Mouse (Mus musculus) gonadal fat pad, adult 2 months (tissue): Measurements from ENCODE around the gene 9130409I23Rik. TPM values are rescaled to one million over a fixed set of nuclear protein-coding genes. Genes with fewer than 3 reads are reported as not detected.
"Not testable (repeated sequence)": the region's sequence is repeated elsewhere in the genome, so short reads cannot be mapped to it uniquely, and the experiment has no call there.

Source experiments
- DNase-seq: peaks from one replicate; pipeline ENCODE4 v3.0.0-alpha.2; 2012; ENCODE audit warnings: low read depth
- polyA plus RNA-seq: library from polyadenylated mRNA; depleted of rRNA; stranded (reverse); fragments of >200 nt; gene quantifications from 2 replicates; pipeline ENCODE4 v1.2.3, GENCODE M21; 2012; rRNA removed

The 9130409I23Rik gene
- polyA plus RNA-seq, 1 experiment, result not detected

DNA sequence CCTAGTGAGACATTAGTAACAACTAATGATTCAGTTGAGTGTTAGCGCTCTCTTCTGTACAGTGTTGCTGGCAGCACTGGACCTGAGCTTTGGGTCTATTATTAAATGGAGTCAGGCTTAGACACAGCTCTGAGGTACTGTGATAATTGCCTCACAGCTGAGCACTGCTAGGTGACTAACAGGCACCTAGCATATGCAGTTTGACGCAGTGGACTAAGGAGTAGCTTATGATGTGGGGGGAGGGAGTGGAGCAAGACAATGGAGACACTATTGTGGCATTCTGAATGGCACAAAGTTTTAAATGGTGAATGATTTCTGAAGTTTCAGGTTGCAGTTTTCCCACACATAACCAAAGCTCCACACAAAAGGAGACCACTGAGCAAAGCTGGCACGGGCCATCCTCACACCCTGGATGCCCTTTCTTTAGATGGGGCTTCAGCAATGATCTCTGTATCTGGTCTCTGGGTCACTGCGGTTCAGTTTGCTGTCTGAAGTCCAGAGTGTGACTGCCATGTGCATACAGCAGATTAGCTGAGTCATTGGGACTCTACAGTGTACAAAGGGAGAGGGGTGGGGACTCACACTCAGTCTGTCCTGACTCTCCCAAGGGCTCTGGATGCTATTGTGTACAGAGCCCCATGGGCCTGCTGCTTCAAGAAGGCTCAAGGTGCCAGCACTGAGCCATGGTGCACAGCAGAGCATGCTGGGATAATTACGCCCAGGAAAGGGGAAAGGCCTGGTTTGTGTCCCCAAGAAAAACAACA is 15.8 kb upstream of the 9130409I23Rik start:
- not testable (repeated sequence) for DNase-seq

DNA sequence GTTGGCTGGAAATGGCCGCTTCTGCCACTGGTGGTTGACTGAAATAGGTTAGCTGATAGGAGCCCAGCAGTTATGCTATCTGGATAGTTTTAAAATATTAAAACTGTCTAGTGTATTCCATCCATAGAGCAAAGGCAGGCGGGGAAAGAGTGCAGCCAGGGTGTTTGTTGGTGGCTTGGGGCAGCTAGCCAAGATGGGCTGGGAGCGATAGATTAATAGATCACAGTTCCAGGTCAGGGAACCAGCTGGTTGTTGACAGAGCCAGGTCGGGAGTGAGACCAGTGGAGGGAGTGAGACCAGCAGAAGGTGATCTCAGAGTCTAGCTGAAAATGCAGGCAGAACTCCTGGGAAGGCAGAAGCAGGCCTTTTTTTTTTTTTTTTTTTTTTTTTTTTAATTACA is 13.4 kb upstream of the 9130409I23Rik start:
- DNase-seq, result no peak

DNA sequence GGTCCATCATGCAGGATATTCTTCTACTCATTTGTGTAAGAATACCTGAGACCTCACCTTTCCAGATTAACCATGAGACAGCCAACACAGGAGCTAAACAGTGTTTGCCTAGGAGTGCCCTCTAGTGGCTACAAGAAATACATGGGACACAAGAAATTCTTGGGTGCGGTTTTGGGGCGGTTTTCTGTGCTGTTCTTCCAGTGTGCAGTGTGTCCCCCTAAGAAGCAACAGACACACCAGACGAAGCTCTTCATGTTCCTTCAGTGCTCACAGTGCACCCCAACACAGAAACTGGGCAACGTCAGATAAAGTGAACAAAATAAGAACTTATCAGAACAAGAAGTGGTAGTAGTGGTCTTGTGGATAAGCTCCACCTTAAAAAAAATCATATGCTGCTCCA is 11.4 kb upstream of the 9130409I23Rik start:
- DNase-seq, result no peak

DNA sequence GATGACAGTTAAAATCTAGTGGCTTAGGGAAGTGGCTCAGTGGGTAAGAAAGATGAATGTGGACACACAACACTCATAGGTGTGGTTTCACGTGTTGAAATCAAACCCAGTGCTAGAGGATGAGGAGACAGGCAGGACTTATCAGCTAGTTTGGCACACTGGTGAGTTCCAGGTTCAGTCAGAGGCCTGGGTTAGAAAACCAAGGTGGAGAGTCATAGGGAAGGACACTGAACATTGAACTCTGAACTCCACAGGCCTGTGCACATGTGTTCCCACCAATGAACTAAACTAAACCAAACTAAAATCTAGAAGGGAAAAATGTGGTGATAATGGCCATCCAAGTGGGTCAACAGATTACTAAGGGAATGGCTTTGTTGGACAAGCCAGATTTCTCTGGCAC is 3.5 kb upstream of the 9130409I23Rik start:
- no peak for DNase-seq

DNA sequence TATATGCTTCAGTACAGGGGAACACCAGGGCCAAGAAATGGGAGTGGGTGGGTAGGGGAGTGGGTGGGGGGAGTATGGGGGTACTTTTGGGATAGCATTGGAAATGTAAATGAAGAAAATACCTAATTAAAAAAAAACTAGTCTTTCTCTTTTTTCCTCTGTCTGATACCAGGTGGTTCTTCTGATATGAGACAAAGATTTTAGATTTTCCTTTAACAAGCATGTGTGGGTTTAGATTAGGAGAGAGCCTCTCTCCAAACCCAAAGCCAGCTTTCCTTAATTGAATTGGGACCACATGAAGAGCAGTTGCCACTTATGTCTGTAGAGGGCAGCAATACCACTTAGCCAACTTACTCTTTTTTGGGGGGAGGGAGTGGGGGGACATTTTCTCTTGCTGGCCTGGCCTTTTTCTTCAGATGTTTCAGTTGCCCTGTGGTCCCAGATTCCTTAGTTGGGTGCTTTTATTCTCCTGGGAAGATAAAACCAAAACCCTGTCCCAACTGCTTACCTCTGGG is 1.7 kb upstream of the 9130409I23Rik start:
- no peak for DNase-seq

DNA sequence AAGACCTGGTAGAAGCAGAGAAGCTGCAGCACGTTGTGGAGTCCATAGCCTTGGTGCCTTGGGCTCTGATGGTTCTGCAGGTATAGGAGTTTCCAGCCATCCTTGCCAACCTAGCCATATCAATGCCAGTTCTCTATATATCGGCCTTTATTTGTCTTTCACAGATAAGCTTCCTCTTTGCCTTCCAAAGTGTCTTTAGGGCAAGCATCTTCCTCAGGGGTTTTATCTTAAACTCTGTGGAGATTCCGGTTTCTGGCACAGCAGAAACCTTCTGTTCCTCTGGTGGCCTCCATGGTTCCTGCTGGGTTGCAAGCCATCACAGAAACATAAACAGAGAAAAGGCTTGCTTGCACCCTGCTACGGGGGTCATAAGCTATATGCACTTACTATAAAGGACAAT is 1.9 kb downstream of the 9130409I23Rik start:
- no peak for DNase-seq

DNA sequence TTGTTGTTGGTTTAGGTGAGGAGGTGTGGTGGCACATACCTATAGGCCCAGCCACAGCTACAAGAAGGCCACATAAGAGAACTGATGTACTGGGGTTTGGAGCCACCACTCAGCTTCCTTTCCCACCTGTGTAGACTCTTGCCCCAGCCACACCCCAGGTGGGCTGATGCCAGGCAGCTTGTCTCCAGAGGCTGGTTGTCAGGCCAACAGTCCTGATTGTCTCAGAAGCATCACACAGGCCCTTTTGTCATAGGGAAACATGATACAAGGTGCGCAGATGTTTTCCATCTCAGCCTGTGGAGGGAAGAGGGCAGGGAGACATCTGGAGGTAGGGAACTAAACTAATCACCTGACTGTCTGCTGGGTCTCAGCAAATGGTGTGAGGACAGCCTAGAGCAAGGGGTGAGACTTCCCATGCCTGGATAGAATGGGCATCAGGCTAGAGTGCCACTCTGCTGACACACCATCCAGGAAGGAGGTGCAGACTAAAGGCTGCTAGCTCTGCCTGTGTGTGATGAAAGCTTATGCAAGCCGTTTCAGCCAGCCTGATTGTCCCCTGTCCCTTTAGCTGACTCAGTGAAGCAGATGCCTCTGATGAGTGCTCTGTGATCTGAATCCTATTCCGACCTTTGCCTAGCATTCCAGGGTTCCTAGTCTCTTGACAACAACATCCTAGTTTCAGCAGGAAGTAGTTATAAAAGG is 10.9 kb downstream of the 9130409I23Rik start:
- no peak for DNase-seq

DNA sequence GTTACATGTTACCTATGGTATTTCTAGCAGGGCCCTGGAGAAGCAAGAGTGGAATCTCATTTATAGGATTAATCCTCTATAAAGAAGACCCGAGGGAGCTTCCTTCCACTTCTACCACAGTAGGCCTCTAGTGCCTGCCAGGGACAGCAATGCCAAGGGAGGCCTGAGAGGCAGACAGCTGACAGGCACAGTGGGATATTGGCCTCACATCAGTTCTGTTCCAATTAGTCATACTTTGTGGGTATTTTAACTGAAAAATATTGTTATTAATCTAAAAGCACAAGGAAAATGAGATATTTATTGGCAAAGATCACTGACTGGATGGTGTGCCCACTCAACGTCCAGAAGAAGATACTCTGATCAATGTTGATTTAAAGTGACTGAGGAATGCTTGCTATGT is 13.0 kb downstream of the 9130409I23Rik start:
- no peak for DNase-seq

DNA sequence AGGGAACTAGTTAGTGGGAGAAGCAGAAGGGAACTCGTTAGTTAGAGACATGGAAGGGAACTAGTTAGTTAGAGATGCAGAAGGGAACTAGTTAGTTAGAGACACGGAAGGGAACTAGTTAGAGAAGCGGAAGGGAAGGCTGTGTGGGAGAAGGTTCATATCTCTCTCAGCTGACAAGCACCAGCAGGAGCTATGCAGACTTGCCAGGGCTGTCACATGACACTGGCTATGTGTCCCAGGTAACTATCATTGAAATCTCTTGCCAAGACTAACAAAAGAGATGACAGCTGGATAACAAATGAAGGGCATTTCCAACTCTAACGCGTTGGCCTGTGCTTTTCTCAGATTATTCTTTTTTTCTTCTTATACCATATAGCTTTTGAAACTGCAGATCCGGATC is 13.6 kb downstream of the 9130409I23Rik start:
- DNase-seq, result peak; percentile 64

DNA sequence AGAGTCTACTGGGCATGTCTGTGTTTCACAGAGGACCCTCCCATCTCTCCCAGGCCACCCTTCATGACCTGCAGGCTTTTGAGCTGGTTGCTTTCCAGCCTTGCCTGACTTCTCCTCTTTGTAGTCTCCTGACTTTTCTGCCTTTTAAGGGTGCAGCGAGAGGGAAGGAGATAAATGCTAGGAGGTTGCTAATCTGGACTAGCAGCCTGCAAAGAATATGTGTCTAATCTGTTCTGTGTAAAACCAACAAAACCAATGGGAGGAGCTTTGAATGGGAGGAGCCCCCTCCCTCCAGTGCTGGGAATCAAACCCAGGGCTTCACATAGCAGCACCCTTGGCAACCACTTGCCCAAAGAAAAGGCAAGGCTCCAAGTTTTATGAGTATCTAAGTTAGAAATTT is 17.3 kb downstream of the 9130409I23Rik start:
- DNase-seq, result no peak

DNA sequence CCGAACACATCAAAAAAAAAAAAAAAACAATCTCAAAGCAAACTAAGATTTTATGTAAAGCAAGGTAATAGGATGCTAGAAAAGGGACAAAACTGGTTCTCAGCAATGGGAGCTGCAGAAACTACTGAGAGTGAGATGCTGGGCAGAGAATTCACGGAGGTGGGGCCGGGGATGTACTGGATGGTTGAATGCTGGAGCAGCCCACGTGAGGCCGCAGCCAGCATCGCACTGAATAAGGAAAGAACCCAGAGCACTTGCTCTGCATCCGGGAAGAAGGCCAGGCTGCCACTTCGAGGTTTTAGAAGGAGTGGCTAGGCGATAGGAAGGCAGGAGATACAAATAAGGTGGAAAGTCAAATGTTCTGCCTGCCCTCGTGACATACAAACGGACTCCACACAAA is 18.6 kb downstream of the 9130409I23Rik start:
- DNase-seq, result no peak

DNA sequence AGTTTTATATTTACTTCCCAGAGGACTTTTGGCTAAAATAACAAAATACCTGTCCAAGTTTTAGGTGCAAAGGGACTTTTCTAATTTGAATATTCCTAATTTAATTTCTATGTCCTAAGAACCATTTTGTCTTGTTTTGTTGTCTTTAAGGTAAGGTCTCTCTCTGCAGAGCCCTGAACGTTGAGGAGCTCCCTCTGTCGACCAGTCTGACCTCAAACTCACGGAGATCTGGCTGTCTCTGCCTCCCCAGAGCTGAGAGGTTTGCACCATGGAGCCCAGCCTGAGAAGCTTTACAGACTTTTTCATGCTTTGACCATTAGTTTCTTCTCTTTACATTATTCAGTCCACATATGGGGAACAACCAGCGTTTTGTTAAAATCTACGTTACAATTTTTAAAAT is 22.0 kb downstream of the 9130409I23Rik start:
- no peak for DNase-seq

DNA sequence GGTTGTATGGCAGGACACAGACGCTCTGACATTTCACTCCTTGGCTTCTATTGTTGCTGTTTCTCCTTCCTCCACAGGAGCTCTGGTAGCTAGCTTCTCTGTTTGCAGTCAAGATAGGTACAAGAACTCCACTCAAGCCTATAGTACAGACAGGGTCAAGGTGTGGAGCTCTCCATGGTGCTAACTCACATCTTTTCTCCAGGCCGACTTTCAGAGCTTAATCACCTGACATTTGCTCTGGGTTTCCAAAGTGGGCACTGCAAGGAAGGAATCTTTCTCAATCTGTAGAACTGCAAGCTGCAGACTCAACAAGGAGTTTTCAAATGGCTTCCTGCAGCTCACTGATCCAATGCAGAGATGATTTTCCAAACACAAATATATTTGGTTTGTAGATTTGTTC is 33.0 kb downstream of the 9130409I23Rik start:
- no peak for DNase-seq

DNA sequence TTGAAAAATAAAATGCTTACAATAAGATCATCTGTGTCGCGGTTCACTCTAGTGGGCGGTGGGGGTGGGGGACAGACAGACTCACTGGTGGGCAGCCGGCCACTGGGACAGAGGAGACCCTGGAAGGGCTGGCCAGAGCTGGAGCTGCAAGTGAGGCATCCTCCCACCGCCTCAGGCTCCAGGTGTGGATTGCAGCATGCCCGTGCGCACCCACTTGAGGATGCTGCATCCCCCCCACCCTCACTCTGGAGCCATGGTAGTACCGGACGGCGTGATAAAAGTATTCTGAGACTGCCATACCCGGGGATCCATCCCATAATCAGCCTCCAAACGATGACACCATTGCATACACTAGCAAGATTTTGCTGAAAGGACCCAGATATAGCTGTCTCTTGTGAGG is 39.0 kb downstream of the 9130409I23Rik start:
- no peak for DNase-seq

Other genes starting within 250 kb of the 9130409I23Rik start
- gene H3f3a, start 237.3 kb upstream of the 9130409I23Rik start, polyA plus RNA-seq, result 399 and 407 TPM in 2 replicates
- gene Sde2, start 200.1 kb upstream of the 9130409I23Rik start, polyA plus RNA-seq, result 11.2 and 12.7 TPM in 2 replicates
- 0.19 and 0.41 TPM in 2 replicates for gene Lefty2, start 158.1 kb upstream of the 9130409I23Rik start, polyA plus RNA-seq
- 54.8 and 58.5 TPM in 2 replicates for gene Pycr2, start 146.9 kb upstream of the 9130409I23Rik start, polyA plus RNA-seq
- 4.1 and 5.7 TPM in 2 replicates for gene Lefty1, start 116.2 kb upstream of the 9130409I23Rik start, polyA plus RNA-seq
- 41.3 and 41.7 TPM in 2 replicates for gene Tmem63a, start 108.9 kb upstream of the 9130409I23Rik start, polyA plus RNA-seq
- 57.6 and 57.7 TPM in 2 replicates for gene Ephx1, start 30.3 kb upstream of the 9130409I23Rik start, polyA plus RNA-seq
- gene Nvl, start 93.0 kb downstream of the 9130409I23Rik start, polyA plus RNA-seq, result 9.4 and 13.2 TPM in 2 replicates
- 14.7 and 17.2 TPM in 2 replicates for gene Cnih4, start 93.5 kb downstream of the 9130409I23Rik start, polyA plus RNA-seq
- gene Wdr26, start 160.8 kb downstream of the 9130409I23Rik start, polyA plus RNA-seq, result 48.0 and 48.3 TPM in 2 replicates